Mouse (Mus musculus): ENCODE measurements around the gene Fam221b. TPM values are rescaled to one million over a fixed set of nuclear protein-coding genes. Genes with fewer than 3 reads are reported as not detected.

The Fam221b gene
- total RNA-seq, 2 experiments from 2014 or later: 0.53 to 1.0 TPM

DNA sequence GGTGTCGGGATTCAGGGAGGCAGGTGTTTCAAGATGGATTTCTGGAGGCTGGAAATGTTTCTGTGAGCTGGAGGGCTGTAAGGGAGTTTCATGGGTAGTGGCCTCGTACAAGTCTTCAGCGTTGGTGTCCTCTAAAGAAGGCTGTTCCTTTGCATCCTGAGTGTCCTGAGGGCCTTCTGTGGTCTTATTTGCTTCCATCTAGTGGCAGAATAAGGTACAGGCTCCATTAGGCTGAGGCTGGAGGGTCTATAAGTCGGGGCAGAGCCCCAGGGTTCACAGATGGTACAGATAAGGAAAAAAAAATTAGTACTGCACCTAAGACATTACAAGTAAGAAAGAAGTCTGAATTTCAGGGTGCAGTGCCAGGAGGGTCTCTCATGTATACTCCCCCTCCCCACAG is 2.5 kb downstream of the Fam221b start:
- no peak for DNase-seq (ENCODE audit: low spot score in 2 of 2)

DNA sequence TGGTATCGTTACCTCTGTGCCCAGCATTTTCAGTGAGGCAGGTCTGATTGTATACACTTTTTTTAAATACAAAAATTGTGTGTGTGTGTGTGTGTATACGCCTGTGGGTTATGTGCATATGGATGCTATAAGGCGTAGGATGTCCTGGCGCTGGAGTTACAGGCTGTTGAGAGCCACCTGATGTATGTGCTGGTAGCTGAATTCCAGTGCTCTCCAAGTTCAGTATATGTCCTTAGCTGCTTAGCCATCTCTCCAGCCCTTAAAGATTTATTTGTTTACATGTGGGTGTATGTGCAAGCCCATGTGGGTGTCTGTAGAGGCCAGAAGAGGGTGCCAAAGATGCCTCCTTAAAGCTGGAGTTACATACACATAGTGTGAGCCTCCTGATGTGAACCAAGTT is 11.8 kb downstream of the Fam221b start:
- DNase-seq (ENCODE audit: low spot score in 2 of 2): no peak

DNA sequence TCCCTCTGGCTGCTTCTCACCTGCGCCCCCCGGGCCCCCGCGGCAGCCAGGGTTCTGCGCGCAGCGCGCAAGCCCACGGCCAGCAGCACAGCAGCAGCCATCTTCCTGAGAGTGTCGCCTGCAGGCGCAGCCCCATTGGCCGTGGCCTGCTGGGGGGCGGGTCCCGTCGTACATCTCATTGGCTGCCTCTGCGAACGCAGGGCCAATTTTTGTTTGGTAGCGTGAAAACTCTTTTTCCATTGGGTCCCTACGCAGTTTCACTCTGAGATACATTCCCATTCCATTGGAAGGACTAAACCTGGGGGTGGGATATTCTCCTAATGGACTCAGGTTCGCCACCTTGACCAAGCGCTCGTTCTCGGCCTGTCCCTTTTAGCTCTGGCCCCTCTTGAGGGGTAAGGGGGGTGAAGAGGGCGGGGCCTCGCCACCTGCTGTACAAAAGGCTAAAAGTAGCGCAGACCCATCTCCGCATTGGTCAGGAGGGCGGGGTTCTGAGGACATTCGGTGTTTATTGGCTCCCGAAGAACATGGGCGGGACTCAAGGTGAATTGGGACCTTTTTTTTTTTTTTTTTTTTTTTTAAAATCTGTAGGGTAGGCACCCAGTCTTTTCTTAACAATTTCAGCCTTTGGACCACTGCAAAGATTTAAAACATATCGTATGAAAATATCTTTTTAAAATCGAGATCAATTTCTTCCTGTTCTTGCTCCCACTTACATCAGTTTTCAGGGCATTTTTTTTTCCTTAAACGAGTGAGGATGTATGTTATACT is 12.4 kb downstream of the Fam221b start, which contains the start of gene Hint2:
Gene Hint2 (minus strand): TSS at position 128 of the 771 bp plus-strand sequence.
- peak; percentile 91 to 94 for DNase-seq (ENCODE audit: low spot score in 2 of 2)

DNA sequence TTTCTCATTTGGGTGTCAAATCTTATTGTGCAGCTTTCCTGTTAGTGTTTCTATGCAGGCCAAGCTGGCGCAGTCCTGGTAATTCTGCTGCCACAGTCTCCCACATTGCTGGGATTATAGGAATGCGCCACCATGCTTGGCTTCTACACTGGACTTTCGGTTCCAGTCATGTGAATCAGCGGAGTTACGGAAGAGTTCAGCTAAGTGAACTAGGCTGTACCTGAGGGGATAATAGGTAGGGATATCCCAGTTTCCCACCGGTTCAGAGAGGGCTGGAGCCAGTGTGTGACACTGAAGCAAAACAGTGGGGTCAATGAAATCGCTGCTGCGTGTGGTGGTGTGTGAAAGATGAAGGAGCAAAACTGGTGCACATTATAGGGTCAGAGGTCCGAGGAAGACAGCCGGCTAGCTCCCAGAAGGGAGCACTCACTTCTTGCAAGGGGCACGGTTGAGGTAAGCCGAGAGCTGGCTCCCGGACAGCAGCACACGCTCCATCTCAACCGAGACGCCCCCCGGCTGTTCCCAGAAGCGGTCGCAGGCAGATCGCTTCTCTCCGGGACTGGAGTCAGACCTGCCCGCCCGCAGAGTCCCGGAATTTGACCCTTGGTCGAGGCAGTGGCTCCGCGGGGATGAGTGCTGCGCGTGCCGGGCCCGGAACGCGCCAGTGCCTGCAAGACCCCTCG is 13.1 kb downstream of the Fam221b start:
- DNase-seq (ENCODE audit: low spot score in 2 of 2): no peak

DNA sequence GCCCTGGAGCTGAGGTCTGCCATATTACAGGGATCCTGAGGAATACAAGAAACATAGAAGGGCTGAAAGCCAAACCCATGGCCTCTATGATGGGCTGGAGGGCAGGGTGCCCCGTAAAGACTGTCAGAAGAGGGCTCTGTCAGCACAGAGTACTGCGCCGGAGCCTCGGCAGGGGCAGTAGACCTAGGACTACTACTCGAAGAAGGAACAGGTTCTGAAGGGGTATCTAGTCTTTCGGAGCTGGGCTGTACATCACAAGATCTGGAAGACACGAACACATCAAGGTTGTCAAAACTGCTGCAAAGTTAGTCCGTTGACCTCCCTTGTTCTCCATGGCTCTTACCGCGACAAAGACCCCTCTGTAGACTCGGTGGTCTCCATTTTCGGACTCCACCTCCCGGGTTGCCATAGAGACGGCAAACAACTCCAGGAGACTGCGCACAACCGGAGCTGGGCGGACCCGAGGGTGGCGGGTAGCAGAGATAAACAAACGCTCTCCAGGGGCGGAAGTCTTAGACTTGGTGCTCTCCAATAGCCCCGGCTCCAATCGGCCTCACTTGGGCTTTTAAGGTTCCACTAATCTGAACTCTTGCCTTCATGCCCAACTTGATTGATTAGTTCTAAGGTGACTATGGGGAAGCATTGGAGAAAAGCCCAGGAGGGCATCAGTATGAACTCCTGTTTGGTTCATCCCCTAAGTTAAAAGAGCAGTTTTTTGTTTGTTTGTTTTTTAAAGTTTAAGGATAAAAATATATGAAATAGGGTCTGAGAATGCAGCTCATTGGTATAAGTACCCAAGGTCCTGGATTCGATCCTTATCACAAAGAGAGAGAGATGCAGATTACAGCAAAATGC is 15.6 kb downstream of the Fam221b start, which contains the start of gene Spag8:
Gene Spag8 (minus strand): TSS at position 434 of the 855 bp plus-strand sequence.
- peak; percentile 45 to 64 for DNase-seq (ENCODE audit: low spot score in 2 of 2)

DNA sequence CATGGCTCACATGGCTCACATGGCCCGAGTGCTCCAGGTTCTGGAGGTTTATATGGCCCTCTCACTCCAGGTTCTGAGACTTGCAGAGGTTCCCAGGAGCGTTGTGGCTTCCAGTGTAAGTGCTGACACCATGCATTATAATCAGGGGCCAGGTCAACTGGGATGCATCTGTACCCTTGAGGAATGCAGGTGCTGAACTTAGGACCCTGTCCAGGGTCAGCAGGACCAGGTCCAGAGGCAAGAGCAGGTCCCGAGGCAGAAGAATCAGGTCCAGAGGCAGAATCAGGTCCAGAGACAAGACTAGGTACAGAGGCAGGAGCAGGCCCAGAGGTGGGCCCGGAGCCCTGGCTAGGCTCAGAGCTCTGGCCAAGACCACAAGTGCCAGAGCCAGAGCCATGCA is 16.2 kb downstream of the Fam221b start:
- DNase-seq (ENCODE audit: low spot score in 2 of 2): no peak

DNA sequence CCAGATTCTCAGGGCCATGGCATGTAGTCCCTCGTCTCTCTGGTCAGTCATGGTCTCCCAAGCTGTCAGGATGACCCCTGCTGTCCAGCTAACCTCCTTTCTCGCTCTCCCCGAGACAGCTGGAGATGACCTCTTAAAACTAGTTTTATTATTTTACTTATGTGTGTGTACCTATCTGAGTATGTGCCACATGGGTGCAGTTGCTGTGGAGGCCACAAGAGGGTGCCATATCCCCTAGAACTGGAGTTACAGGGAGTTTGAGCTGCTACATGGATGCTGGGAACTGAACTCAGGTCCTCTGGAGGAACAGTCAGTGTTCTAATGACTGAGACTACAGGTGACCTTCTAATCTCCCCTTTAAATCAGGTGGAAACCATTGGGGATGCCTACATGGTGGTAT is 19.2 kb downstream of the Fam221b start:
- DNase-seq (ENCODE audit: low spot score in 2 of 2): no peak

DNA sequence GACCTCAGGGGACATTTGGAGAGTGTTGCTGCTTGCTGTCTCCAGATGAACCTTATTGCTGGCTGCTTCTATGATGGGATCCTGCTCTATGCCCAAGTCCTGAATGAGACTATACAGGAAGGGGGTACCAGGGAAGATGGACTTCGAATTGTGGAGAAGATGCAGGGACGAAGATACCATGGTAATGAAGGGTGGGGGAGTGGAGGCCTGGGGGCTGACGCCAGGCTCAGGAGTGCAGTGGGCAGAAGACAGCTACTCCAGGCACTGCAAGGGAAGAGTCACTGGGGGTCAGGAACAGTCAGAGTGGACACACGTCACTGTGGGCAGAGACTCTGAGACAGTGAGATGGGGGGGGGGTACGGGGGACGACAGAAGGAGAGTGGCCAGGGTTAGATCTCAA is 28.5 kb downstream of the Fam221b start:
- no peak for DNase-seq (ENCODE audit: low spot score in 2 of 2)

DNA sequence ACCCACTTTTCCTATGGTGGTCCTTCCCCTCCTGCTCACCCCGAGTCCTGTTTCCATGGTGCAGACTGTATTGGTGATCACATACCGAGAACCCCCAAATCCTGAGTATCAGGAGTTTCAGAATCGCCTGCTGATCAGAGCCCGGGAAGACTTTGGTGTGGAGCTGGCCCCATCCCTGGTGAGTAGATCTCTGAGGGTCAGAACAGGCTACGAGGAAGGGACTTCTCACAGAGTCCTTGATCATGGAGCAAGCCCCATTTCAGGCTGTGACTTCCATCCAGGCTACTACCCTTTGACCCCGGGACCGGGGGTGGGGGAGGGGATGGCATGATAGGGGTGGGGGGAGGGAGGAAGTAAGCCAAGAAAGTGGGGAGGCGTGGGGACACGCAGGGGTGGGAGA is 28.9 kb downstream of the Fam221b start:
- no peak for DNase-seq (ENCODE audit: low spot score in 2 of 2)

DNA sequence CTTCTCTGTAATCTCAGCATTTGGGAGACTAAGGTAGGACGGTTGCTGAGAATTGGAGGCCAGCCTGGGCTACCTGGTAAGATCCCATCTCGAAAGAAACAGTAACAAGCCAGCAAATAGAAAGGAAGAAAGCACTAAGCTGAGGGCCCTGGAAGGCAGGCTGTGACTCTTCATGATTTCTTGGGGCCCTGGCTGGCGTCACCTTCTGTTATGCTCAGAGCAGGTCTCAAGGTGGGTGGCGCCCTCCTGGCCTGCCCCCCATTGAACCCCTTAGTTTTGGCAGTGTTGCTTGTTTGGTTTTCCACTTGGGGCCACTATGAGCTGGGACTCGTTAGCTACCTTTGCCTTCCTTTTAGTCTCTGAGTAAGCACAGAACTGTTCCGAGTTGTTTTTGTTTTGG is 32.2 kb downstream of the Fam221b start:
- no peak for DNase-seq (ENCODE audit: low spot score in 2 of 2)

DNA sequence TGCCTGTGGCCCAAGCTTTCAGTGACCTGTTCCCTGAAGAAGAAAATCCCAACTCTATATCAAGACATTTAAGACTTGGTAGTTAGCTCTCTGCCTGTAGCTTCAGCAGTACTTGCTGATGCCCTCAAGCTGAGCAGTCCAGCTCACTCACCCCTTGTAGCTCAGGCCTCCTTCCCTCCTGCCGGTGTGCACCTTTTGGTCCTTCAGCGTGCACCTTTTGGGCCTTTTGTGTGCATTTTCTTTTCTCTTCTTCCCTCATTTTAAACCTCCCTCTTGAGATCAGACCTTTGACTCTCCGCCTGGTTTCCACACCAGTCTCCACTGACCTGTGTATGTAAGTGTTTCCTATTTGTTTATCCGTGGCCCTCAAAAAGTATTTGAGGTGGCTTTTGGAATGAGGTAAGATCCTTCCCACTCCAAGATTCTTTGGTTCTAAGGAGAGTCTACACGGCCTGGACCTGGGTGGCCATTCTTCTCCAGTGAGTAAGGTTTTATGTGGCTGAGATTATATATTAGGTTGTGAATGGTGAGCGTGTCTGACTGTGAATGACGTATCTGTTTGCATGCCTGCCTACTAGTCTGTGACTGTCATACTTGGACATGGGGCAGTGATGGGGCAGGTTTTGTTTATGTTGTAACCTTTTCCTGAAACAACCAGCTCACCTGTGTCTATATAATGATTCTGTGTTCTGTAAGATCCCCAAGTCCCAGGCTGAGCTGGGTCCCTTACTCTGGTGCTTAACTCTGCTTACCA is 34.1 kb downstream of the Fam221b start:
- DNase-seq (ENCODE audit: low spot score in 2 of 2): no peak

DNA sequence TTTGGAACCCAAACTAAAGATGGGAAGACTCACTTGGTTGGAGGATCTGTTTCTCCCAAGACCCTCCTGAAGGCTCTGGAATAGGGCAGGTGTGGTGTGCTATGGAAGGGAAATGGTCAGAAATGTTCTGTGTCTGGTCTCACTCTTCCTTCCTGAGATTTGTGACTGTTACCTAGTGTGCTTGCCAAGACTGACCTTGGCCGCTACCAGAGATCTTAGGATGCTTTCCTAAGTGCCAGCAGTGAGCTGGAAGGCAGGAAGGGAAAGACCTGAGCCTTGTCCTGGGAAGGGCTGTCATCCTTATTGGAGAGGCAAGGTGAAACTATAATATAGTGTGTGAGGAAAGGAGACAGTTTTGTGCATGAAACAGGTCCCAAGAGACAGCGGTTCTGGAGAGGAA is 35.2 kb downstream of the Fam221b start:
- DNase-seq (ENCODE audit: low spot score in 2 of 2): no peak

DNA sequence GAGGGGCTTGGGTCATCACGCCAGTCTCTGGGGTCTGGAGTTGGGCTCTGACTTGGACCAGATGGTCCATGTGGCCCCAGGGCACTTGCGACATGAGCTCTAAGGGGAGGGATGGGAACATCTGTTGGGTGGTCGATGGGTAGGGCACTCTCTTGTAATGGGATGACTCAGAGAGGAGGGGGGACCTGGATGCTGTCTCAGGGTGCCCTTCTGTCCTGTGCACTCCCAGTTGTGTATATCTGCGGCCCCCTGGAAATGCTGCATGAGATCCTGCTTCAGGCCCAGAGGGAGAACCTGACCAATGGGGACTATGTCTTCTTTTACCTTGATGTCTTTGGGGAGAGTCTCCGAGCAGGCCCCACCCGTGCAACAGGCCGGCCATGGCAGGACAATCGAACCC is 35.6 kb downstream of the Fam221b start:
- DNase-seq (ENCODE audit: low spot score in 2 of 2): no peak

DNA sequence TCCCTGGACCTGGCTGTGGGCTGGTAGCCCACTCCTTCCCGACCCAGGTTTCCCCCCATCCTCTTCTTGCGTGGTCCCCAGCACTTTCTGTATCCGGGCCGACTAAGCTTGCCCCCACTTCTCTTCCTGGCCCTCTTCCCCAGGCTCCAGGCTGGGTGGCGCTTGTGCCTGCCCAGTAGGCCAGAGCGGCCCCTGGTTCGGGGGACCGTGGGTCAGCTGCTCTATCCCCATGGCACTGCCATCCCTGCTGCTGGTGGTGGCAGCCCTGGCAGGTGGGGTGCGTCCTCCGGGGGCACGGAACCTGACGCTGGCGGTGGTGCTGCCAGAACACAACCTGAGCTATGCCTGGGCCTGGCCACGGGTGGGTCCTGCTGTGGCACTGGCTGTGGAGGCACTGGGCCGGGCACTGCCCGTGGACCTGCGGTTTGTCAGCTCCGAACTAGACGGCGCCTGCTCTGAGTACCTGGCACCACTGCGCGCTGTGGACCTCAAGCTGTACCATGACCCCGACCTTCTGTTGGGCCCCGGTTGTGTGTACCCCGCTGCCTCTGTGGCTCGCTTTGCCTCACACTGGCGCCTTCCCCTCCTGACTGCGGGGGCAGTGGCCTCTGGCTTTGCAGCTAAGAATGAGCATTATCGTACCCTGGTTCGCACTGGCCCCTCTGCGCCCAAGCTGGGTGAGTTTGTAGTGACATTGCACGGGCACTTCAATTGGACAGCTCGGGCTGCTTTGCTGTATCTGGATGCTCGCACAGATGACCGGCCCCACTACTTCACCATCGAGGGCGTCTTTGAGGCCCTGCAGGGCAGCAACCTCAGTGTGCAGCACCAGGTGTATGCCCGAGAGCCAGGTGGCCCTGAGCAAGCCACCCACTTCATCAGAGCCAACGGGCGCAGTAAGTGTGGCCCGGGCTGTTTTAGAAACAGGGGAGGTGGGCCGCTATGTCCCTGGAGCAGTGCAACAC is 36.7 kb downstream of the Fam221b start:
- peak; percentile 38 to 46 for DNase-seq (ENCODE audit: low spot score in 2 of 2)

DNA sequence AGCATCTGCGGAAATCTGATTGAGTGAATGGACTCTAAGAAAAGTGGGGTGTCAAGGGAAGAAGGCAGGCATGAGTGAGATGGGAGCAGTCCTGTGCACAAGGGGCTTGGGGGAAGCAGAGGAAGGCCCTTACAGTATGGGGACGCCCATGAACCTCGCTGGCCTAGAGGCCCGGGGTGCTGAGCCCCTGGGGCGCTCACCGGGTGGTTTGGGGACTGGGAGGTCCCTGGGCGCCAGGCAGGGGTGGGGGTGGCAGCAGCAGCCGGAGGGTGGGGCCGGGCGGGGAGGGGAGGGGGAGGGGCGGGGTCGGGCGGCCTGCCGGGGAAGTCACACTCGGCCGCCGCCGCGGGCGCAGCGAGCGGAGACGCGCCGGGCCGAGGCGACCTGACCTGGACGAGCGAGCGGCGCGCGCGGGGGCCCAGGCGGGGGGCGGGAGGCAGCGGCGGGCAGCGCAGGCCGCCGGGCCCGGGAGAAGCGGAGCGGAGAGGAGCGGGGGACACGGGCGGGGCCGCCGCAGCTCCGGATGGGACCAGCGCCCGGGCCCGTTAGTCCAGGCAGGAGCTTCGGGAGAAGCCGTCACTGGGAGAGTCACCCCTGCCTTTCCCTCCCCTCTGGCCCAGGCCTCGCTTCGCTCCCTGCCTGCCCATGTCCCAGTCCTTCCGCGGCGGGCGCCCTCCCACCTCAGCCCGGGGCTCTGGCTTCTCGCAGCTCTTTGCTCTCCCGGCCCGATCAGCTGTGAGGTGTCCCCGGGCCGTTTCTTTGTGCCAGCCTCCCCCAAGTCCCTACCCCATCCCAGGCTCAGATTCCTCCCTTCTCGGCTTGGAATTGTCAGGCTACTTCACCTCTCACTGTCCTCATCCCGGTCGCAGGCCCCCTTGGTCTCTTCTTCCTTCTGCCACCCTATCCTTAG is 37.6 kb downstream of the Fam221b start, which contains the start of gene Npr2:
Gene Npr2 (plus strand): TSS at position 890 of the 910 bp plus-strand sequence.
- peak; percentile 62 to 63 for DNase-seq (ENCODE audit: low spot score in 2 of 2)

DNA sequence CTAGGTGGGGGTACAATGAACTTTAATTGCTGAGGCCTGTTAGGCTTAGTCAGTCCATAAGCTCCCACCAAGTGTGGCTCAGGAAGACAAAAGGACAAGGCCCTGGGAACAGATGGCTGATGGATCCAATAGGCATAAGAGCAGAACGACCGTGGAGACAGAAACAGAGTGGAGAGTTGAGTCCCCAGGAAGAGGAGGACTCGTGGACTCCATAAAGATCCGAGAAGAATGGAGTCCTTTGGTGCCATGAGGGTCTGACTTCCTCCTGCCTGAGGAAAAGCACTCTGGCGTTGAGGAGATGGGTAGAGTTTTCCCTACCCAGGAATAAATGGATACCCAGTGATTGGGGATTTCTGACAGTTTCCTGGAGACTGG is 38.3 kb downstream of the Fam221b start:
- DNase-seq (ENCODE audit: low spot score in 2 of 2): no peak

DNA sequence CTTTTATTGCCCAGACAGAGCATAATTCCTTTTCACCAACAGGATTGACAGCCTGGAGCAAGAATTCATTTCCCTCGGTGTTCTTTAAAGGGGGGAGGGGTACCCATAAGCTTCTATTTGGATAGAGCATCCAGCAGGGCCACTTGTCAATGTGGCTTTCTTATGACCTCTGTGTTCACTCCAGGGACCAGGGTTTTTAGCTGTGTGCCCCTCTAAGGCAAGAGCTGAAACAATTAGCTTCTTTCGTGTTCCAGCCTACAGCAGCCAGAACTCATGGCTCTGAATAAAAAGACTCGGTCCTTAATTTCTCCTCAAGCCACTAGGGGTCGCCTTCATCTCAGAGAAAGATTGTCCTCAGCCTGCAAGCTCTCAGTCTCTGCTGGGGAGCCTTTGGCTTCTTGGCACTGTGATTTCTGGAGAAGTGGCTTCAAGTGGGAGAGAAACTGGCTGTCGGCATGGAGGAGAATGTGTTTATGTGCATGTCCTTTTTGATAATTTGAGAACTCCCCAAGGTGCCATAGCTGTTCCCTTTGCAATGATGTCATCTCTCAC is 38.8 kb downstream of the Fam221b start:
- DNase-seq (ENCODE audit: low spot score in 2 of 2): peak; percentile 86 to 90

DNA sequence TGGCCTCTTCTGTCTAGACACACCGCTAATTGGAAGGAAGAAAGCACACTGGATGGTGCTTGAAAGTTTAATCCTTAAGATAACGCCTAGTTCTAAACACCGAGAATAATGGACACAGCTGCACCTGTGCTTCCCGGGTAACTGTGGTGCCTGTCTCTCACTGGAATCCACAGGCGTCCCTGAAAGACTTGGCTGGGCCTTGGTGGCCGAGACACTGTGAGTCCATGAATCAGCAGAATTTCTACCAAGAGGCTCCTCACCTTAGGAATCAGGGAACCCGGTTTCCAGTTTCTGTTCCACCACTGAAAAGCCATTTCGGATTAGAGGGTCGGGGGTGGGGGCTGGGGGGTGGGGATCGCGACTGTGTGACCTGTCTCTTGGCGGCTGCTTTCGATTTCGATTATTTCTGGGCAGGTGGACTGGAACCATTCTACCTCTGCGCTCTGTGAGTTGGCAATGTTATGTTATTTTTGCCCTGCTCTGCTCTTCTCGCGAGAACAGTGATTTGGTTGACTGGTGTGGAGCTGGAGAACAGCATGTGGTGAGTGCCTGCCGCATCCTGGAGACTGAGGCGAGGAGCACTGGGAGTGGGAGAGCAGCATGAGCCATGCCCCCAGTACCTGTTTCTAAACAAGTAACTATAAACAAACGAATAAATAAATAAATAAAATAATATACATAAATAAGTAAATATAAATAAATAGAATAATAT is 39.7 kb downstream of the Fam221b start:
- peak in 1 of 2 experiments; percentile 32 for DNase-seq (ENCODE audit: low spot score in 2 of 2)
